In the genomic region with DNA sequence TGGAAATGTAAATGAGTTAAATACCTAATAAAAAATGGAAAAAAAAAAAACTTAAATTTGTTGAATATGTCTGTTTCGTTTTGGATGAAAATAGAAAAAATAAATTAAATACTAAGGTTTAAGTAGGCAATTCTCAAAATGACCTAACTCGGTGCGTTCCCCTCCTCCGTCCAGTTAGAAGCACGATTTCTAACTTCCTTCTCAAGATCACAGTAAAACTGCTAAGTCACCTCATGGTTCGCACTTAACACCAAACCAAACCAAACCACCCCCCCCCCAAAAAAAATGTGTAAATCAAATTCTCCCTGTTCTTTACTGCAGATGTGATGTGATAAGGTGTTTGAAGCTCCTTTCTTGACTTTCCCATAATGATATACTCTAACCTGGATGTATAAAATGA, we compare ENCODE assay signal across 5 mouse cellular contexts.
DNase-seq lines count a peak whose midpoint lies in the region; ATAC-seq and TF ChIP-seq lines count a peak whose summit lies in the region.
"Not testable (repeated sequence)": the region's sequence is repeated elsewhere in the genome, so short reads cannot be mapped to it uniquely, and the experiment has no call there.

No protein-coding gene starts in this region.

- H3K27me3 ChIP-seq in G1E (ENCODE audit: insufficient read depth, low read length) = not testable (repeated sequence)

- not testable (repeated sequence) for DNase-seq in G1E (ENCODE audit: low spot score)

- peak; percentile 76 for ATAC-seq in G1E (ENCODE audit: extremely low read depth, insufficient number of reproducible peaks, low FRiP score, poor library complexity, severe bottlenecking)
- peak; percentile 98 for ATAC-seq in erythroblast, adult 5-6 weeks (replicated peaks; ENCODE audit: low FRiP score, poor library complexity, severe bottlenecking)
- ATAC-seq in granulocyte monocyte progenitor cell, adult 5-6 weeks (replicated peaks; ENCODE audit: poor library complexity, severe bottlenecking) = peak; percentile 67
- ATAC-seq in megakaryocyte, adult 5-6 weeks (ENCODE audit: poor library complexity, severe bottlenecking) = peak; percentile 80
- ATAC-seq in megakaryocyte-erythroid progenitor cell, adult 5-6 weeks (replicated peaks; ENCODE audit: low FRiP score, low TSS enrichment, poor library complexity, severe bottlenecking) = 0 out of 2 replicates have a peak, but pooled peaks have one; percentile 47

- H3K4me3 ChIP-seq in G1E (ENCODE audit: low read depth, low read length) = not testable (repeated sequence)

- H3K36me3 ChIP-seq in G1E (replicated peaks) = not testable (repeated sequence)

- TF ChIP-seq CTCF in G1E (IDR thresholded peaks at IDR 0.05; ENCODE audit: low read depth, low read length) = not testable (repeated sequence)

- not testable (repeated sequence) for H3K4me1 ChIP-seq in G1E (ENCODE audit: insufficient read depth, low read depth, low read length)

- H3K9me3 ChIP-seq in G1E (replicated peaks) = not testable (repeated sequence)

Comparison
In these comparisons a context has a peak if more than half of its experiments do, and no peak if none do; other contexts are left out.
1. ATAC-seq: peak in every context shown above with its lines; median percentile 98 in erythroblast, adult 5-6 weeks; 80 in megakaryocyte, adult 5-6 weeks; 76 in G1E; 67 in granulocyte monocyte progenitor cell, adult 5-6 weeks; 47 in megakaryocyte-erythroid progenitor cell, adult 5-6 weeks.